Mouse (Mus musculus) heart, postnatal 0 days (tissue): ENCODE data around the gene Tipin.

Experiments
- CTCF ChIP-seq: IDR thresholded peaks from 2 replicates; pipeline ENCODE4 v1.5.1; 2016; ENCODE audit warnings: antibody characterized with exemption, control low read depth, low read depth
- EP300 ChIP-seq: IDR thresholded peaks from 2 replicates; pipeline ENCODE4 v1.6.1; 2016; ENCODE audit warnings: antibody characterized with exemption, low read depth

DNA sequence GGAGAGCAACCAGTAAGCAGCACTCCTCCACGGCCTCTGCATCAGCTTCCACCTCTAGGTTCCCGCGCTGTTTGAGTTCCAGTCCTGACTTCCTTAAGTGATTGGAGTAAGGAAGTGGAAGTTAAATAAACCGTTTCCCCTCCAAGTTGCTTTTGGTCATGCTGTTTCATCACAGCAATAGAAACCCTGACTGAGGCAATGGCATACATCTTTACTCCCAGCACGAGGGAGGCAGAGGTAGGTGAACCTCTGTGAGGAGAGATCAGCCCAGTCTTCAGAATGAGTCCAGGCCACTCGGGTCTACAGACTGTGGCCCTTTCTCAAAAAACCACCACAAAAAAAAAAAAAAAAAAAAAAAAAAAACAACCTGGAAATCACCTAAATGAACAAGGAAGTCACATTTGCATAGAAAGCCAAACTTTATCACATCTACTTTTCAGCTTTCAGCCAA is 39.0 kb upstream of the Tipin start:
- no peak for TF ChIP-seq CTCF
- no peak for TF ChIP-seq EP300
